Mouse (Mus musculus): ENCODE results near the gene Ing2.

- no peak for TF ChIP-seq POLR2A (IDR thresholded peaks at IDR 0.05; ENCODE audit: control insufficient read depth, extremely low read depth, insufficient read depth, low read length, poor library complexity)
- no peak for TF ChIP-seq CTCF (IDR thresholded peaks at IDR 0.05; ENCODE audit: borderline replicate concordance, control insufficient read depth, extremely low read depth, insufficient read depth, low read length, poor library complexity)
These were observed 5.0 kb upstream of the Ing2 start for GRCm38 (mm10) chr8:47680306-47680705.
